Mouse (Mus musculus): ENCODE measurements at regions not wholly inside any gene's neighbourhood (a gene's known extent, or its start where the extent isn't known, plus 50 kb on each side); places are given as distances from the start of the nearest gene placed in this dataset.

DNA sequence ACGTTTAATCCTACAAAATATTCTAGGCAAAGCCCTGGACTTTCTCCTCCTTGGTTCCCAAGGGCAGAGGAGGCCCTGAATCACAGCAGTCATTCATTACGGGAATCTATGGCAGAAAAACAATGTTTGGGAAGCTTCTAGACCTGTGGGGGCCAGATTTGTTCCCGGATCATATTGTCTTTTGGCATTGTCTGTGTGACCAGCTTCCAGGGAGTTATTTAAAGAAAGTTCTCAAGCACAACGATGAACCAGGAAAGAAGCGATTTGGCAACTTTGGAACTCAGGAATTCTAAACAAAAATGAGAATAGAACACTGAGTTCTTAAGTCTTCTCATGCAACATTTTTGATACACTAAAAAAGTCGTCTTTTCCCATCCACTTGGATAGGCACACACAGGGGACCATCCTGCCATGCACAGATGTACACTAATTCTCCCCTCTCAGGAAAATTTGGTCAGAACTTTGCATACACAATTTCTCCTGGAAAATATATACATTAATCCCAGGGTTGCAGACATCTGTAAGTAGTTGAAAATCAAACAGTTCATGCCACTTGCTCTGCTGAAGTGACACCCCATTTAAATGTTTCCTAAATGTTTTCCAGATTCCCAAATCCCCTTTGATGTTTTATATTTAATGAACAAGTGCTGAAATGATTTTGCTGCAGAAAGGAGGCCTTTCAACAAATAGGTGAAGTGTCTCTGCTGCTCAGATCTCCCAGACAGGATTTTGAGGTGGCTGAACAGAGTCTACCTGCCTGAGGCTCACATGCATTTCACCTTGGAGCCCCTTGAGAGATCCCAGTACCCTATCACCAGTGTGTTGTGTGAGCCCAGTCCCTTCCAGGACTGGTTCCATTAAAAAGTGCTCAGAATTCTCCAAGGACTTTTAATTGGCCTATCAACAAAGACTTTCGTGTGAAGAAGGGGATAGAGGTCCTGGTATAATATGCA lies 548.9 kb upstream of the Nrp1 start:
- no peak overlapping the region for H3K9ac ChIP-seq
- DNase-seq (no peak), ATAC-seq (no peak)
- H3K9me3 ChIP-seq (ENCODE audit: low read length): no peaks in the 10 kb centered on the region
- H3K27ac ChIP-seq (ENCODE audit: low read depth, low read length): no peak overlapping the region
- H3K27me3 ChIP-seq (ENCODE audit: insufficient read depth, low read length): no peaks in the 10 kb centered on the region
- no peaks in the 10 kb centered on the region for H3K4me1 ChIP-seq (ENCODE audit: insufficient read depth)
- TF ChIP-seq CTCF (IDR thresholded peaks at IDR 0.05; ENCODE audit: low read depth): no peak
- no peak overlapping the region for H3K4me3 ChIP-seq (ENCODE audit: low read depth, low read length)
- WGBS: 64% methylated on average over 7 of the region's 7 CpGs
- no peak overlapping the region for H3K4me2 ChIP-seq (ENCODE audit: low read depth)
- H3K36me3 ChIP-seq (ENCODE audit: insufficient read depth): no peaks in the 10 kb centered on the region

DNA sequence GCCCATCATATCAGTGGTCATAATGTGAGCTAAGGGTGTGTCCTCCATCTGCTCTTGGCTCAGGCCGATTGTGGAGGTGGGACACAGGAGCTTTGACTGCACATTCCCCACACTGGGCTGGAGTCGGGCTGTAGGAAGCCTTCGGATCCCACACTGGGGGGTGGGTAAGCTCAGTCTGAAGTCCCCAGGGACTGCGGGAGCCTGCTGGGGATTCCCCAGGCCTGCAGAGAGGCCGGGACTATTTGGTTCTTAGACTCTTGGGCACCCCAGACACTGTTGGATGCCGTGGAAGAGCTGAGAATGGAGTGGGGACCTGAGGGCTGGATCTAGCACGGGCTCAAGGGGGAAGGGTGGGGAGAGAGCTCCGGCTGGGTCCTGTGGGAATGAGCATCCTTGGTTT lies 547.1 kb upstream of the Nrp1 start:
- TF ChIP-seq CTCF (IDR thresholded peaks at IDR 0.05; ENCODE audit: low read depth): no peak
- Histone ChIP-seq H3K27ac (ENCODE audit: low read depth, low read length) (no peak overlapping the region), H3K9ac (no peak overlapping the region), H3K9me3 (ENCODE audit: low read length) (no peaks in the 10 kb centered on the region), H3K27me3 (ENCODE audit: insufficient read depth, low read length) (no peaks in the 10 kb centered on the region), H3K4me3 (ENCODE audit: low read depth, low read length) (no peak overlapping the region), H3K36me3 (ENCODE audit: insufficient read depth) (no peaks in the 10 kb centered on the region), H3K4me1 (ENCODE audit: insufficient read depth) (no peaks in the 10 kb centered on the region), H3K4me2 (ENCODE audit: low read depth) (no peak overlapping the region)
- ATAC-seq (no peak), DNase-seq (no peak)
- 84% methylated on average over 8 of the region's 8 CpGs for WGBS

DNA sequence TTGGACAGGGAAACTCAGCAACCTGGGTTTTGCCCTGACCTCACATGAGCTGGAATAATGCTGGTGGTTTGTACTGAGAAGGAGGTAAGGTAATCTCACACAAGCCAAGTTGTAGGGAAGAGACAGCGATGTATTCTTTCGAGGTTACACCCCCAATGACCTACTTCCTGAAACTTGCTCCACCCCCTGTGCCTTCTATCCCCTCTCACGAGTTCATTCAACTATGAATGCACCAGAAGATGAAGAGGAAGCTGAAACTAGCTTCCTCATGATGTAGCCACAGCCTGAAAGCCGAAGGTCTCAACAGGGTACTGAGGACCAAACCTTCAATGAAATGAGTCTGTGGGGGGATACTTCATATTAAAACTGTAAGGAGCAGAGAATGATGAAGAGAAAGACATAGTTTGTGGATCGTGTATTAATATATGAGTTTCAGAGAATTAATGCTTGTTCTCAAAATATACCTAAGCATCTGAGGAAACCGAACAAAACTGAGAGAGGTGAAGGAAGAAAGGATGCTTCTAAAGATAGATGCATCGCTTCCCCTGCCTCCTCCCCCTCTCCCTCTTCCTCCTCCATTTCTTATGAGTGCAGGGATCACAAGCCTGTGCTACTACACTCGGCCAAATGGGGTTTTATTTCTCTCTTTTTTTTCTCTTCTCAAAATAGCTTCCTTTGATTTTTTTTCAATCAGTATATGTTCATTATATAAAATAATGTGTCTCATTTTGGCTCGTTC lies 543.5 kb upstream of the Nrp1 start:
- H3K4me1 ChIP-seq (ENCODE audit: insufficient read depth): no peaks in the 10 kb centered on the region
- no peaks in the 10 kb centered on the region for H3K36me3 ChIP-seq (ENCODE audit: insufficient read depth)
- no peak for DNase-seq
- no peak overlapping the region for H3K4me3 ChIP-seq (ENCODE audit: low read depth, low read length)
- no peaks in the 10 kb centered on the region for H3K27me3 ChIP-seq (ENCODE audit: insufficient read depth, low read length)
- H3K9ac ChIP-seq: no peak overlapping the region
- ATAC-seq: no peak
- TF ChIP-seq CTCF (IDR thresholded peaks at IDR 0.05; ENCODE audit: low read depth): no peak
- WGBS: 82% methylated on average over 9 of the region's 9 CpGs
- no peak overlapping the region for H3K27ac ChIP-seq (ENCODE audit: low read depth, low read length)
- no peaks in the 10 kb centered on the region for H3K9me3 ChIP-seq (ENCODE audit: low read length)
- no peak overlapping the region for H3K4me2 ChIP-seq (ENCODE audit: low read depth)

GRCm38 (mm10) chr8:127820741-127821170 lies 537.6 kb upstream of the Nrp1 start:
- no peak for TF ChIP-seq CTCF (IDR thresholded peaks at IDR 0.05; ENCODE audit: low read depth)
- Histone ChIP-seq H3K4me1 (ENCODE audit: insufficient read depth) (no peaks in the 10 kb centered on the region), H3K27ac (ENCODE audit: low read depth, low read length) (no peak overlapping the region), H3K36me3 (ENCODE audit: insufficient read depth) (no peaks in the 10 kb centered on the region), H3K9ac (no peak overlapping the region), H3K27me3 (ENCODE audit: insufficient read depth, low read length) (no peaks in the 10 kb centered on the region), H3K4me2 (ENCODE audit: low read depth) (no peak overlapping the region), H3K4me3 (ENCODE audit: low read depth, low read length) (no peak overlapping the region), H3K9me3 (ENCODE audit: low read length) (no peaks in the 10 kb centered on the region)
- DNase-seq: no peak
- 75% methylated on average over 1 of the region's 1 CpGs for WGBS
- ATAC-seq: no peak

DNA sequence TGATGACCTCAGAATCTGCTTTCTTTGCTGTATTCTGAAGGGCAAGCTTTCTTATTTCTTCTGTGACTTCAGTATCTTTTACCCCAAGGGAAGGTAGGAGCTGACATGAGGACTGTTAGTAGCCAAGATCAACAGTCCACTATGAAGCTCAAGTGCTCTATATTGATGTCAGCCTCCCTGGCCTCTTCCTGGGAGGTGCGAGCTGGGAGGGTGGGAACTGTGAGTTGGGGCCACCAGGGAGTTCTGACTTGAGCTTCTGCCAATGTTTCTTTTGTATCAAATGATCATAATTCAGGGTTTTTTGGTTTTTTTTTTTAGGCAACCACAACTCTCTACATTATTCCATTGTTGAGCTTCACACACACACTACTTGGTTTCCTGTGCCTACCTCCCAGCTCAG lies 536.8 kb upstream of the Nrp1 start:
- no peaks in the 10 kb centered on the region for H3K4me1 ChIP-seq (ENCODE audit: insufficient read depth)

GRCm38 (mm10) chr8:127825041-127825440 lies 533.4 kb upstream of the Nrp1 start:
- no peaks in the 10 kb centered on the region for H3K4me1 ChIP-seq (ENCODE audit: insufficient read depth)
- H3K4me3 ChIP-seq (ENCODE audit: low read depth, low read length): no peak overlapping the region
- H3K9ac ChIP-seq: no peak overlapping the region
- no peaks in the 10 kb centered on the region for H3K9me3 ChIP-seq (ENCODE audit: low read length)
- no peak for DNase-seq
- no peak for TF ChIP-seq CTCF (IDR thresholded peaks at IDR 0.05; ENCODE audit: low read depth)
- no peaks in the 10 kb centered on the region for H3K36me3 ChIP-seq (ENCODE audit: insufficient read depth)
- WGBS: 91% methylated on average over 2 of the region's 2 CpGs
- no peak for ATAC-seq
- H3K27ac ChIP-seq (ENCODE audit: low read depth, low read length): no peak overlapping the region
- H3K4me2 ChIP-seq (ENCODE audit: low read depth): no peak overlapping the region
- H3K27me3 ChIP-seq (ENCODE audit: insufficient read depth, low read length): no peaks in the 10 kb centered on the region

More for the DNA sequence above, 536.8 kb upstream of the Nrp1 start:
- TF ChIP-seq CTCF (IDR thresholded peaks at IDR 0.05; ENCODE audit: low read depth): no peak
- no peaks in the 10 kb centered on the region for H3K27me3 ChIP-seq (ENCODE audit: insufficient read depth, low read length)
- no peak overlapping the region for H3K4me3 ChIP-seq (ENCODE audit: low read depth, low read length)
- H3K27ac ChIP-seq (ENCODE audit: low read depth, low read length): no peak overlapping the region
- 71% methylated on average over 1 of the region's 1 CpGs for WGBS
- no peaks in the 10 kb centered on the region for H3K9me3 ChIP-seq (ENCODE audit: low read length)
- H3K36me3 ChIP-seq (ENCODE audit: insufficient read depth): no peaks in the 10 kb centered on the region
- DNase-seq (no peak), ATAC-seq (no peak)
- no peak overlapping the region for H3K9ac ChIP-seq
- H3K4me2 ChIP-seq (ENCODE audit: low read depth): no peak overlapping the region

- DNase-seq: no peak
- no peak overlapping the region for H3K4me2 ChIP-seq (ENCODE audit: low read depth)
- ATAC-seq: no peak
- H3K27ac ChIP-seq (ENCODE audit: low read depth, low read length): no peak overlapping the region
- WGBS: 77% methylated on average over 5 of the region's 5 CpGs
- no peaks in the 10 kb centered on the region for H3K36me3 ChIP-seq (ENCODE audit: insufficient read depth)
- no peaks in the 10 kb centered on the region for H3K9me3 ChIP-seq (ENCODE audit: low read length)
- no peak overlapping the region for H3K4me3 ChIP-seq (ENCODE audit: low read depth, low read length)
- no peak for TF ChIP-seq CTCF (IDR thresholded peaks at IDR 0.05; ENCODE audit: low read depth)
- no peak overlapping the region for H3K9ac ChIP-seq
- H3K4me1 ChIP-seq (ENCODE audit: insufficient read depth): no peaks in the 10 kb centered on the region
- no peaks in the 10 kb centered on the region for H3K27me3 ChIP-seq (ENCODE audit: insufficient read depth, low read length)
Observed at GRCm38 (mm10) chr8:127827826-127828225, 530.6 kb upstream of the Nrp1 start.
